Mouse (Mus musculus) monocyte, adult 5-6 weeks (primary cell): ENCODE measurements around the gene Pkdrej. TPM values are rescaled to one million over a fixed set of nuclear protein-coding genes. Genes with fewer than 3 reads are reported as not detected.
"Not testable (repeated sequence)": the region's sequence is repeated elsewhere in the genome, so short reads cannot be mapped to it uniquely, and the experiment has no call there.

ENCODE experiments used
- ATAC-seq: fragments of 153-309, 156-312 bp; replicated peaks from 2 replicates; pipeline ENCODE4 v1.8.0; 2017; ENCODE audit warnings: mild to moderate bottlenecking; ENCODE audit not compliant: low TSS enrichment, insufficient number of reproducible peaks, severe bottlenecking, poor library complexity, low FRiP score
- total RNA-seq: library from RNA; stranded (forward); fragments of 200-1000, 200-491, 200-594 nt; gene quantifications from 3 replicates; pipeline ENCODE4 v1.2.3, GENCODE M21; 2017

Gene Pkdrej
- not detected in 3 replicates for total RNA-seq

- no peak for ATAC-seq
Observed at GRCm38 (mm10) chr15:85821203-85822010, at the start of gene Pkdrej. Gene Pkdrej (minus strand): TSS chr15:85821734.

- ATAC-seq = peak; percentile 82
Observed at GRCm38 (mm10) chr15:85867696-85868095, 46.2 kb upstream of the Pkdrej start.

- not testable (repeated sequence) for ATAC-seq
Observed at GRCm38 (mm10) chr15:85865913-85866312, 44.4 kb upstream of the Pkdrej start.

GRCm38 (mm10) chr15:85859490-85860031 lies 38.0 kb upstream of the Pkdrej start, which contains the start of gene Gtse1:
Gene Gtse1 (plus strand): TSS chr15:85859745.
- peak; percentile 99 for ATAC-seq

- no peak for ATAC-seq
Observed at GRCm38 (mm10) chr15:85858980-85859489, 37.5 kb upstream of the Pkdrej start.

GRCm38 (mm10) chr15:85851656-85852392 lies 30.3 kb upstream of the Pkdrej start:
- ATAC-seq = no peak

- no peak for ATAC-seq
Observed at GRCm38 (mm10) chr15:85845071-85845470, 23.5 kb upstream of the Pkdrej start.

GRCm38 (mm10) chr15:85841796-85842360 lies 20.3 kb upstream of the Pkdrej start:
- no peak for ATAC-seq

- no peak for ATAC-seq
Observed at GRCm38 (mm10) chr15:85840983-85841382, 19.4 kb upstream of the Pkdrej start.

- ATAC-seq = no peak
Observed at GRCm38 (mm10) chr15:85836887-85837286, 15.4 kb upstream of the Pkdrej start.

- ATAC-seq = no peak
Observed at GRCm38 (mm10) chr15:85835335-85835734, 13.8 kb upstream of the Pkdrej start.

GRCm38 (mm10) chr15:85832599-85832998 lies 11.1 kb upstream of the Pkdrej start:
- ATAC-seq = no peak

- peak; percentile 92 for ATAC-seq
Observed at GRCm38 (mm10) chr15:85831954-85832590, 10.5 kb upstream of the Pkdrej start, which contains the start of gene Ttc38. Gene Ttc38 (plus strand): TSS chr15:85832306.

GRCm38 (mm10) chr15:85829470-85829869 lies 7.9 kb upstream of the Pkdrej start:
- no peak for ATAC-seq

GRCm38 (mm10) chr15:85828071-85828470 lies 6.5 kb upstream of the Pkdrej start:
- no peak for ATAC-seq

GRCm38 (mm10) chr15:85826676-85827075 lies 5.1 kb upstream of the Pkdrej start:
- ATAC-seq = no peak

GRCm38 (mm10) chr15:85822011-85822359 lies 451 bp upstream of the Pkdrej start:
- ATAC-seq = no peak

- no peak for ATAC-seq
Observed at GRCm38 (mm10) chr15:85813428-85813827, 8.1 kb downstream of the Pkdrej start.
